Mouse (Mus musculus) urinary bladder, postnatal 25 days (tissue): ENCODE data around the gene Dach1.

Source experiments
- DNase-seq: peaks from one replicate; pipeline ENCODE4 v3.0.0; 2022; ENCODE audit warnings: low spot score

Gene Dach1

GRCm38 (mm10) chr14:97847641-97848040 is 321.9 kb downstream of the Dach1 start:
- no peak for DNase-seq

- no peak for DNase-seq
Measured at GRCm38 (mm10) chr14:97839275-97839674, 330.3 kb downstream of the Dach1 start.

GRCm38 (mm10) chr14:97829865-97830264 is 339.7 kb downstream of the Dach1 start:
- no peak for DNase-seq

GRCm38 (mm10) chr14:97814555-97815175 is 354.9 kb downstream of the Dach1 start:
- no peak for DNase-seq

GRCm38 (mm10) chr14:97813557-97813956 is 356.0 kb downstream of the Dach1 start:
- no peak for DNase-seq

GRCm38 (mm10) chr14:97795385-97795952 is 374.1 kb downstream of the Dach1 start:
- DNase-seq = no peak

- no peak for DNase-seq
Measured at GRCm38 (mm10) chr14:97774135-97774767, 395.3 kb downstream of the Dach1 start.

GRCm38 (mm10) chr14:97754400-97754799 is 415.2 kb downstream of the Dach1 start:
- DNase-seq = no peak

- DNase-seq = no peak
Measured at GRCm38 (mm10) chr14:97753973-97754372, 415.6 kb downstream of the Dach1 start.

GRCm38 (mm10) chr14:97743252-97743651 is 426.3 kb downstream of the Dach1 start:
- DNase-seq = no peak

- no peak for DNase-seq
Measured at GRCm38 (mm10) chr14:97742785-97743184, 426.8 kb downstream of the Dach1 start.
